Mouse (Mus musculus): ENCODE data around the gene Cdh13. TPM values are rescaled to one million over a fixed set of nuclear protein-coding genes. Genes with fewer than 3 reads are reported as not detected.

The Cdh13 gene
- polyA plus RNA-seq, 1 experiment, result 56.6 TPM

GRCm38 (mm10) chr8:119109655-119110054, 826.1 kb downstream of the Cdh13 start:
- TF ChIP-seq E2F4 (IDR thresholded peaks at IDR 0.05; ENCODE audit: insufficient read depth) (no peak), POLR2AphosphoS2 (IDR thresholded peaks at IDR 0.05; ENCODE audit: insufficient read length, low read depth) (no peak), TCF12 (IDR thresholded peaks at IDR 0.05; ENCODE audit: insufficient read depth, poor library complexity, severe bottlenecking) (no peak), CEBPB (IDR thresholded peaks at IDR 0.05; ENCODE audit: insufficient read depth, poor library complexity, severe bottlenecking) (no peak), SRF (IDR thresholded peaks at IDR 0.05; ENCODE audit: control insufficient read depth, insufficient read length, low read depth) (no peak), MAX (IDR thresholded peaks at IDR 0.05; ENCODE audit: low read depth) (no peak), MYOD1 (IDR thresholded peaks at IDR 0.05; ENCODE audit: control insufficient read depth in 1 of 3, insufficient read length in 2 of 3, low read depth in 2 of 3) (peak in 1 of 3 experiments; percentile 75), TCF3 (IDR thresholded peaks at IDR 0.05; ENCODE audit: insufficient read length, low read depth) (no peak), MYOG (IDR thresholded peaks at IDR 0.05; ENCODE audit: control insufficient read depth in 1 of 3, insufficient read depth in 1 of 3, insufficient read length in 2 of 3, low read depth in 2 of 3) (peak in 1 of 3 experiments; percentile 26), REST (IDR thresholded peaks at IDR 0.05; ENCODE audit: insufficient read depth, insufficient read length) (no peak), POLR2A (IDR thresholded peaks at IDR 0.05; ENCODE audit: insufficient read length, low read depth) (no peak), USF1 (IDR thresholded peaks at IDR 0.05; ENCODE audit: low read depth) (no peak)
- H3K27me3 ChIP-seq (ENCODE audit: control insufficient read depth, insufficient read depth, insufficient read length), result no peaks in the 10 kb centered on the region
- H3K79me2 ChIP-seq (ENCODE audit: control insufficient read depth, insufficient read depth), result no peaks in the 10 kb centered on the region
- no peak overlapping the region for H3K4me3 ChIP-seq
- no peaks in the 10 kb centered on the region for H3K36me3 ChIP-seq (ENCODE audit: control insufficient read depth, insufficient read depth)
- no peak overlapping the region for H3K4me2 ChIP-seq (ENCODE audit: low read depth)
- H3ac ChIP-seq (ENCODE audit: control insufficient read depth, insufficient read length), result no peak overlapping the region

GRCm38 (mm10) chr8:119112861-119113260, 829.3 kb downstream of the Cdh13 start:
- TF ChIP-seq POLR2A (IDR thresholded peaks at IDR 0.05; ENCODE audit: insufficient read length, low read depth), result no peak
- TF ChIP-seq MYOD1 (IDR thresholded peaks at IDR 0.05; ENCODE audit: control insufficient read depth in 1 of 3, insufficient read length in 2 of 3, low read depth in 2 of 3), result no peak
- no peak for TF ChIP-seq TCF3 (IDR thresholded peaks at IDR 0.05; ENCODE audit: insufficient read length, low read depth)
- TF ChIP-seq CEBPB (IDR thresholded peaks at IDR 0.05; ENCODE audit: insufficient read depth, poor library complexity, severe bottlenecking), result no peak
- TF ChIP-seq POLR2AphosphoS2 (IDR thresholded peaks at IDR 0.05; ENCODE audit: insufficient read length, low read depth), result no peak
- no peak for TF ChIP-seq REST (IDR thresholded peaks at IDR 0.05; ENCODE audit: insufficient read depth, insufficient read length)
- TF ChIP-seq MYOG (IDR thresholded peaks at IDR 0.05; ENCODE audit: control insufficient read depth in 1 of 3, insufficient read depth in 1 of 3, insufficient read length in 2 of 3, low read depth in 2 of 3), result no peak
- no peak for TF ChIP-seq SRF (IDR thresholded peaks at IDR 0.05; ENCODE audit: control insufficient read depth, insufficient read length, low read depth)
- no peak for TF ChIP-seq E2F4 (IDR thresholded peaks at IDR 0.05; ENCODE audit: insufficient read depth)
- TF ChIP-seq MAX (IDR thresholded peaks at IDR 0.05; ENCODE audit: low read depth), result no peak
- TF ChIP-seq USF1 (IDR thresholded peaks at IDR 0.05; ENCODE audit: low read depth), result no peak
- no peak for TF ChIP-seq TCF12 (IDR thresholded peaks at IDR 0.05; ENCODE audit: insufficient read depth, poor library complexity, severe bottlenecking)
- H3K27me3 ChIP-seq (ENCODE audit: control insufficient read depth, insufficient read depth, insufficient read length), result no peaks in the 10 kb centered on the region

GRCm38 (mm10) chr8:119121236-119121635, 837.7 kb downstream of the Cdh13 start:
- Histone ChIP-seq H3ac (ENCODE audit: control insufficient read depth, insufficient read length) (no peak overlapping the region), H3K36me3 (ENCODE audit: control insufficient read depth, insufficient read depth) (no peaks in the 10 kb centered on the region), H3K4me3 (no peak overlapping the region), H3K27me3 (ENCODE audit: control insufficient read depth, insufficient read depth, insufficient read length) (no peaks in the 10 kb centered on the region), H3K4me2 (ENCODE audit: low read depth) (no peak overlapping the region), H3K79me2 (ENCODE audit: control insufficient read depth, insufficient read depth) (no peaks in the 10 kb centered on the region)
- TF ChIP-seq POLR2AphosphoS2 (IDR thresholded peaks at IDR 0.05; ENCODE audit: insufficient read length, low read depth) (no peak), REST (IDR thresholded peaks at IDR 0.05; ENCODE audit: insufficient read depth, insufficient read length) (no peak), POLR2A (IDR thresholded peaks at IDR 0.05; ENCODE audit: insufficient read length, low read depth) (no peak), TCF3 (IDR thresholded peaks at IDR 0.05; ENCODE audit: insufficient read length, low read depth) (no peak), CEBPB (IDR thresholded peaks at IDR 0.05; ENCODE audit: insufficient read depth, poor library complexity, severe bottlenecking) (no peak), USF1 (IDR thresholded peaks at IDR 0.05; ENCODE audit: low read depth) (no peak), MAX (IDR thresholded peaks at IDR 0.05; ENCODE audit: low read depth) (no peak), E2F4 (IDR thresholded peaks at IDR 0.05; ENCODE audit: insufficient read depth) (no peak), TCF12 (IDR thresholded peaks at IDR 0.05; ENCODE audit: insufficient read depth, poor library complexity, severe bottlenecking) (no peak), SRF (IDR thresholded peaks at IDR 0.05; ENCODE audit: control insufficient read depth, insufficient read length, low read depth) (no peak), MYOG (IDR thresholded peaks at IDR 0.05; ENCODE audit: control insufficient read depth in 1 of 3, insufficient read depth in 1 of 3, insufficient read length in 2 of 3, low read depth in 2 of 3) (no peak), MYOD1 (IDR thresholded peaks at IDR 0.05; ENCODE audit: control insufficient read depth in 1 of 3, insufficient read length in 2 of 3, low read depth in 2 of 3) (no peak)

More at GRCm38 (mm10) chr8:119112861-119113260, 829.3 kb downstream of the Cdh13 start:
- Histone ChIP-seq H3ac (ENCODE audit: control insufficient read depth, insufficient read length) (no peak overlapping the region), H3K79me2 (ENCODE audit: control insufficient read depth, insufficient read depth) (no peaks in the 10 kb centered on the region), H3K4me2 (ENCODE audit: low read depth) (no peak overlapping the region), H3K36me3 (ENCODE audit: control insufficient read depth, insufficient read depth) (no peaks in the 10 kb centered on the region), H3K4me3 (no peak overlapping the region)

GRCm38 (mm10) chr8:119127841-119128240, 844.3 kb downstream of the Cdh13 start:
- no peaks in the 10 kb centered on the region for H3K36me3 ChIP-seq (ENCODE audit: control insufficient read depth, insufficient read depth)
- H3K79me2 ChIP-seq (ENCODE audit: control insufficient read depth, insufficient read depth), result no peaks in the 10 kb centered on the region
- no peaks in the 10 kb centered on the region for H3K27me3 ChIP-seq (ENCODE audit: control insufficient read depth, insufficient read depth, insufficient read length)
- H3K4me2 ChIP-seq (ENCODE audit: low read depth), result no peak overlapping the region
- TF ChIP-seq USF1 (IDR thresholded peaks at IDR 0.05; ENCODE audit: low read depth) (no peak), MAX (IDR thresholded peaks at IDR 0.05; ENCODE audit: low read depth) (no peak), TCF12 (IDR thresholded peaks at IDR 0.05; ENCODE audit: insufficient read depth, poor library complexity, severe bottlenecking) (no peak), MYOD1 (IDR thresholded peaks at IDR 0.05; ENCODE audit: control insufficient read depth in 1 of 3, insufficient read length in 2 of 3, low read depth in 2 of 3) (no peak), MYOG (IDR thresholded peaks at IDR 0.05; ENCODE audit: control insufficient read depth in 1 of 3, insufficient read depth in 1 of 3, insufficient read length in 2 of 3, low read depth in 2 of 3) (no peak), POLR2A (IDR thresholded peaks at IDR 0.05; ENCODE audit: insufficient read length, low read depth) (no peak), POLR2AphosphoS2 (IDR thresholded peaks at IDR 0.05; ENCODE audit: insufficient read length, low read depth) (no peak), REST (IDR thresholded peaks at IDR 0.05; ENCODE audit: insufficient read depth, insufficient read length) (no peak), CEBPB (IDR thresholded peaks at IDR 0.05; ENCODE audit: insufficient read depth, poor library complexity, severe bottlenecking) (no peak), SRF (IDR thresholded peaks at IDR 0.05; ENCODE audit: control insufficient read depth, insufficient read length, low read depth) (no peak), E2F4 (IDR thresholded peaks at IDR 0.05; ENCODE audit: insufficient read depth) (no peak), TCF3 (IDR thresholded peaks at IDR 0.05; ENCODE audit: insufficient read length, low read depth) (no peak)
- H3K4me3 ChIP-seq, result no peak overlapping the region
- H3ac ChIP-seq (ENCODE audit: control insufficient read depth, insufficient read length), result no peak overlapping the region

All from myocyte (in vitro differentiated cells).